Mouse (Mus musculus) lung, embryonic 14.5 days (tissue): Measurements from ENCODE around the gene Malsu1. TPM values are rescaled to one million over a fixed set of nuclear protein-coding genes. Genes with fewer than 3 reads are reported as not detected.

Experiments
- ATAC-seq: fragments of 200-750 bp; cut with Nextera tagmentation; 2 replicates; pipeline ENCODE4 v1.8.0; 2017; ENCODE audit warnings: mild to moderate bottlenecking, moderate TSS enrichment, moderate library complexity; ENCODE audit not compliant: insufficient read depth
- DNase-seq: peaks from one replicate; pipeline ENCODE4 v3.0.0-alpha.2; 2015
- H3K27ac ChIP-seq: fragments of 300-500 bp; sonication (generic); 2 replicates; pipeline ENCODE4 v1.5.1; 2014; ENCODE audit warnings: low read depth, mild to moderate bottlenecking, moderate library complexity
- H3K27me3 ChIP-seq: fragments of 300-500 bp; sonication (generic); 2 replicates; pipeline ENCODE4 v1.6.1; 2014; ENCODE audit warnings: low read length, control low read depth; ENCODE audit not compliant: insufficient read depth
- H3K36me3 ChIP-seq: fragments of 300-500 bp; sonication (generic); 2 replicates; pipeline ENCODE4 v1.6.1; 2014; ENCODE audit warnings: control low read depth; ENCODE audit not compliant: insufficient read depth
- H3K4me1 ChIP-seq: fragments of 300-500 bp; sonication (generic); 2 replicates; pipeline ENCODE4 v1.6.1; 2014; ENCODE audit warnings: antibody characterized with exemption, control low read depth; ENCODE audit not compliant: insufficient read depth
- H3K4me2 ChIP-seq: fragments of 300-500 bp; sonication (generic); 2 replicates; pipeline ENCODE4 v1.6.1; 2014; ENCODE audit warnings: mild to moderate bottlenecking
- H3K4me3 ChIP-seq: fragments of 300-500 bp; sonication (generic); 2 replicates; pipeline ENCODE4 v1.5.1; 2014; ENCODE audit warnings: low read depth, low read length
- H3K9ac ChIP-seq: fragments of 300-500 bp; sonication (generic); 2 replicates; pipeline ENCODE4 v1.6.1; 2014
- H3K9me3 ChIP-seq: fragments of 300-500 bp; sonication (generic); 2 replicates; pipeline ENCODE4 v1.6.1; 2016; ENCODE audit warnings: low read depth, low read length, control low read depth
- CTCF ChIP-seq: IDR thresholded peaks from 2 replicates; pipeline ENCODE4 v1.5.1; 2016; ENCODE audit warnings: antibody characterized with exemption, low read depth
- WGBS: fragments of 180-500 bp; shearing (Covaris S2); extraction: QIAGEN DNeasy Blood & Tissue Kit; methylation state at CpG from one replicate; pipeline ENCODE4 v1.1.7; 2014; 5-methylcytosine and 5-hydroxymethylcytosine counted together
- polyA plus RNA-seq: library from polyadenylated mRNA; unstranded; fragments of >200 nt; fragmentation: Nextera tagmentation; extraction: Ambion mirVana; gene quantifications from 2 replicates; pipeline ENCODE4 v1.2.1, GENCODE M21; 2014

Malsu1 gene
- polyA plus RNA-seq, 1 experiment from 2014 or later = 69.7 TPM

DNA sequence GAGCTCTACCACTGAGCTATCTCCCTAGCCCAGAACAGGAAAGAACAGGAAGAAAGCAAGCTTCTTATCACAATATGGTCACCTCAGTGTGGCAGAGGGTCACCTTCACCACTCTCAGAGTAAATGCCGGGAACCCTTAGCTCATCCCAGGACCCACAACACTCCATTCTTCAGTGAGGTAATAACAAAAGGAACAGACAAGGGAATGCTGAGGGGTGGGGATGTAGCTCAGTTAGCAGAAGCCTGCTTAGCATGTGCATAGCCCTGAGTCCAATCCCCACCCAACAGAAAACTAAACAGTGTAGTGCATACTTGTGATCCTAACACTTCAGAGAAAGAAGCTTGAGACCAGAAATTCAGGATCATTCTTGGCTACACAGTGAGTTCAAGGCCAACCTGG lies 25.5 kb downstream of the Malsu1 start:
- H3K27ac ChIP-seq = no peak overlapping the region
- no peak overlapping the region for H3K4me2 ChIP-seq
- H3K9me3 ChIP-seq = no peaks in the 10 kb centered on the region
- ATAC-seq (no peak), DNase-seq (no peak)
- H3K27me3 ChIP-seq = no peaks in the 10 kb centered on the region
- TF ChIP-seq CTCF = no peak
- peaks cover 47% of the 10 kb centered on the region for H3K36me3 ChIP-seq
- H3K4me3 ChIP-seq = no peak overlapping the region
- 86% methylated on average over 1 of the region's 1 CpGs for WGBS
- H3K9ac ChIP-seq = no peak overlapping the region
- H3K4me1 ChIP-seq = peaks cover 15% of the 10 kb centered on the region

DNA sequence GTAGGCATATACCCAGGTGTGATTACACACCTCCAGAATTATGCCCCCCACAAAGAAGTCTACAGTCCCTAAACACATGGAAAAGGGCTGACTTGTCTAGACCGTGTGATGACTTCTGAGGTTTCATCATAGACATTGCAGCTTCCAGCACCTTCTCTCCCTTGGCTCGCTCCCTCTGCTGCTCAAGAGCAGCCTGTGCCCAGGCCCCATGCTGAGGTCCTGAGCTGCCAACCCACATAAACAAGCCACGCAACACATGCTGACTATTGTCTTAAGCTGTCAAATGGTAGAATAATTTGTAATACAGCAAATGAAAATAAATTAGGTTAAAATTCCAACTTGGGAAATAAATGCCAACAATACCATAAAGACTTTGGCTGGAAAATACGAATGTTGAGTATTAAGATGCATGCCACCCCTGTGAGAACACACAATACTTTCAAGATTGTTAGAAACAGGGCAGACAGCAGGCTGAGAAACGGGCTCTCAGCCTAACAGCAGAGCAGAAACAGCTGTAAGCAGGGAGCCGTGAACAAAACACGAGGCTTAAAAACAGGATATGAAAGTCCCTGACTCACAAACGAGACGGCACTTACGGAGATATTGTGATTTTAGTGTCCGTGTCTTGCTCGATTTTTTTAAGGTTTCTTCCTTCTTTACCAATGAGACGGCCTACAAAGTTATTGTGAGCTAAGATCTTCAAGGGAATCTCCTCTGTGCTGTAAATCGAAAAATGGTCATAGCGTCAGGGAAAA lies 33.3 kb downstream of the Malsu1 start:
- Histone ChIP-seq H3K4me2 (no peak overlapping the region), H3K27me3 (no peaks in the 10 kb centered on the region), H3K4me1 (no peaks in the 10 kb centered on the region), H3K27ac (no peak overlapping the region), H3K9me3 (no peaks in the 10 kb centered on the region), H3K4me3 (no peak overlapping the region), H3K36me3 (peaks cover 76% of the 10 kb centered on the region), H3K9ac (no peak overlapping the region)
- TF ChIP-seq CTCF = no peak
- WGBS = 86% methylated on average over 15 of the region's 15 CpGs
- DNase-seq (no peak), ATAC-seq (no peak)

DNA sequence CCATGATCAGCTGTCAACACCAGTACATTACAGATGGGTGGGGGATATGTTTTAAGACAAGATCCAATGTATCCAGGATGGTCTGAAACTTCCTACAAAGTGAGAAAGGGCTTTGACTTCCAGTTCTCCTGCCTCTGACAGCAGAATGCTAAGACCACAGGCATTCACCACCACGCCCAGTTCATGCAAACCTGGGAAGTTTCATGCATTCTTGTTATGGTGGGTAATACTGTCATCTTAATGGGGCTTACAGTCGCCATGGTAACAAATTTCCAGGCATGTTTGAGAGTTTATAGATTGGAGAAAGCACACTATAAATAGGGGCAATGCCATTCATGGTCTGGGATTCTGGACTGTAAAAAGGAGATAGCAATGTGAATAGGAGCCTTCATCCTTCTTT lies 35.6 kb downstream of the Malsu1 start:
- no peaks in the 10 kb centered on the region for H3K9me3 ChIP-seq
- WGBS = 82% methylated on average over 2 of the region's 2 CpGs
- H3K27ac ChIP-seq = no peak overlapping the region
- H3K4me3 ChIP-seq = no peak overlapping the region
- H3K36me3 ChIP-seq = peaks cover 58% of the 10 kb centered on the region
- DNase-seq (no peak), ATAC-seq (no peak)
- H3K9ac ChIP-seq = no peak overlapping the region
- no peak for TF ChIP-seq CTCF
- H3K4me1 ChIP-seq = no peaks in the 10 kb centered on the region
- H3K4me2 ChIP-seq = no peak overlapping the region
- H3K27me3 ChIP-seq = no peaks in the 10 kb centered on the region

DNA sequence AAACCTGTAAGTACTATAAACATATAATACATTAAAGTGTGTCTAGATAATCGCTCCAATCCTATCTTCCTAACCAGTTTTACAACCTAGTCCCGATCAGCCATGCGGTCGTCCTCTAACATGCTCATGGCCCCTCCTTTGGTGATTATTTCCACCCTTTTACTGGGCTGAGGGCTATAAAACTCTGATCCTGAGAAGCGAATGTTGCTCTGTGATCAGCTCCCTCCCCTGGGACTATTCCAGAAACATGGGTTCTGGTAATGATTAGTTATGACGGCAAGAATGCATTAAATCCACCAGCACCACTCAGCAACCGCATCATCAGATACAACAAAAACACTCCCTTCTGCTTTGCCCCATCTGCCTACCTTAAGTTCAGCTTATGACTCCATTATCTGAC lies 40.3 kb downstream of the Malsu1 start:
- H3K36me3 ChIP-seq = peaks cover 30% of the 10 kb centered on the region
- no peak overlapping the region for H3K4me3 ChIP-seq
- TF ChIP-seq CTCF = no peak
- DNase-seq (no peak), ATAC-seq (no peak)
- H3K4me1 ChIP-seq = no peaks in the 10 kb centered on the region
- 88% methylated on average over 7 of the region's 7 CpGs for WGBS
- H3K27me3 ChIP-seq = no peaks in the 10 kb centered on the region
- H3K4me2 ChIP-seq = no peak overlapping the region
- H3K9me3 ChIP-seq = no peaks in the 10 kb centered on the region
- no peak overlapping the region for H3K27ac ChIP-seq
- H3K9ac ChIP-seq = no peak overlapping the region

DNA sequence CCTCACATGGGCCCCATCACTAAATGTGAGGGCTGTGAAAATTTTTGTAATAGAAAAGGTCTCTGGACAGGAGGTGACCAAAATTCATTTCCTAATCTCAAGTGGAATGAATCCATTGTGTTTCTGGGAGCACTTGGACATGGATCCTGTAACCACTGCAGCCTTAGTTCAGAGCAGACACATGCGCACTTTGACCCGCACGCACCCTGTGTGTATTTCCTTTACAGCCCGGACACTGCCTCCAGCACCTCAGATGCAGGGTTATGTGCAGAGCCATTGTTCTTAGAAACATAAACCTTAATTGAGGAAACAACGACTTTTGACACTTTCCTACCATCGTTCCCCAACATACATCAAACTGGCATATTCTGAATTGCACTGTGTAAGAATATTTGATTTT lies 40.9 kb downstream of the Malsu1 start:
- 89% methylated on average over 6 of the region's 6 CpGs for WGBS
- H3K4me1 ChIP-seq = no peaks in the 10 kb centered on the region; the same call in 1 of the 2 replicates
- H3K36me3 ChIP-seq = peaks cover 26% of the 10 kb centered on the region
- TF ChIP-seq CTCF = no peak
- H3K9me3 ChIP-seq = no peaks in the 10 kb centered on the region
- H3K4me3 ChIP-seq = no peak overlapping the region
- ATAC-seq (no peak), DNase-seq (no peak)
- no peaks in the 10 kb centered on the region for H3K27me3 ChIP-seq
- H3K27ac ChIP-seq = no peak overlapping the region
- no peak overlapping the region for H3K9ac ChIP-seq
- H3K4me2 ChIP-seq = no peak overlapping the region

DNA sequence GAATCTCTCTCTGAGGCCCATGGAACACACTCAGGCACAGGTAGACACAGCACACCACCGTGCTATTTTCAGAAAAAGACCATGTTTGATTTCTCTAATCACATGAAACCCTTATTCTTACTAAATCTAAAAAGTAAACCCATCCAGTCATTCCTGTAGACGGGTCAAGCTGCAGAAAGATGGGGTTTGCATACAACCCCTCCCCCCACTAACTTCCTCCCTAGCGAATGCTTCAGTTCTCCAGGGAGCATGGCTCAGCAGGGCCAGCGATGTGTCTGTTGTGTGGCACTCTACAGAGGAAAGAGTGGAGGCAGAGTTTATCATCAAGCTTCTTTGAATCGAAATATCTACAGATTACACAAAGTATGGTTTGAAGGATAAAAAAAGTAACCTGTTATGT lies 42.0 kb downstream of the Malsu1 start:
- no peak overlapping the region for H3K27ac ChIP-seq
- TF ChIP-seq CTCF = no peak
- peaks cover 21% of the 10 kb centered on the region for H3K36me3 ChIP-seq
- H3K27me3 ChIP-seq = no peaks in the 10 kb centered on the region
- no peak overlapping the region for H3K4me3 ChIP-seq
- no peak for DNase-seq
- no peak for ATAC-seq
- 83% methylated on average over 5 of the region's 5 CpGs for WGBS
- H3K9ac ChIP-seq = no peak overlapping the region
- H3K4me1 ChIP-seq = peaks cover 8% of the 10 kb centered on the region
- H3K9me3 ChIP-seq = no peaks in the 10 kb centered on the region
- no peak overlapping the region for H3K4me2 ChIP-seq

DNA sequence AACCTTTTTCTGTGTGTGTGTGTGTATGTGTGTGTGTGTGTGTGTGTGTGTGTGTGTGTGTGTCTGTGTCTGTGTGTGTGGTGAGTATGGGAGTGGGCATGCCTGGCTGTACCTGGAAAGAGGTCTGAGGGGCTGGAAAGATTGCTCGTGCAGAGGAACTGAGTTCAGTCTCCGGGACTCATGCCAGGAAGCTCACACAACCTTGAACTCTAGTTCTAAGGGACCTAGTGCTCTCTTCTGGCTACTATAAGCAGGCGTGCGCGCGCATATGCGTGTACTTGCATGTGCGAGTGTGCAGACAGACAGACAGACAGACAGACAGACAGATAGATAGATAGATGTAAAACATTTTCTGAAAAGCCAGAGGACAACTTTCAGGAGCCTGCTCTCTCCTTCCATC lies 42.6 kb downstream of the Malsu1 start:
- H3K4me3 ChIP-seq = no peak overlapping the region
- WGBS = 91% methylated on average over 8 of the region's 8 CpGs
- TF ChIP-seq CTCF = no peak
- no peak for ATAC-seq
- DNase-seq = no peak
- peaks cover 18% of the 10 kb centered on the region for H3K36me3 ChIP-seq
- H3K4me1 ChIP-seq = peaks cover 8% of the 10 kb centered on the region
- no peak overlapping the region for H3K27ac ChIP-seq
- no peaks in the 10 kb centered on the region for H3K9me3 ChIP-seq
- H3K4me2 ChIP-seq = no peak overlapping the region
- H3K27me3 ChIP-seq = no peaks in the 10 kb centered on the region
- no peak overlapping the region for H3K9ac ChIP-seq
